Mouse (Mus musculus) limb, embryonic 14.5 days (tissue): ENCODE data around the gene Mmrn2. TPM values are rescaled to one million over a fixed set of nuclear protein-coding genes. Genes with fewer than 3 reads are reported as not detected.
A peak's percentile ranks its signal among the peaks of the same experiment; 100 is the strongest.

Experiments
- ATAC-seq: fragments of 200-750 bp; cut with Nextera tagmentation; 2 replicates; pipeline ENCODE4 v1.8.0; 2017; ENCODE audit warnings: low read depth, moderate number of reproducible peaks, moderate TSS enrichment; ENCODE audit not compliant: low FRiP score
- DNase-seq: peaks from one replicate; pipeline ENCODE4 v3.0.0-alpha.2; 2015; ENCODE audit warnings: low spot score
- H3K27ac ChIP-seq: fragments of 300-500 bp; sonication (generic); replicated peaks from 2 replicates; pipeline ENCODE4 v1.5.1; 2014; ENCODE audit warnings: low read depth, mild to moderate bottlenecking, low read length, moderate library complexity, mixed read lengths
- H3K27me3 ChIP-seq: fragments of 300-500 bp; sonication (generic); 2 replicates; pipeline ENCODE4 v1.6.1; 2014; ENCODE audit warnings: low read length, mixed read lengths; ENCODE audit not compliant: control insufficient read depth, insufficient read depth
- H3K36me3 ChIP-seq: fragments of 300-500 bp; sonication (generic); 2 replicates; pipeline ENCODE4 v1.6.1; 2014; ENCODE audit warnings: mild to moderate bottlenecking, low read length, moderate library complexity, mixed read lengths; ENCODE audit not compliant: control insufficient read depth, insufficient read depth
- H3K4me1 ChIP-seq: fragments of 300-500 bp; sonication (generic); 2 replicates; pipeline ENCODE4 v1.6.1; 2014; ENCODE audit warnings: antibody characterized with exemption, low read length, mixed read lengths; ENCODE audit not compliant: control insufficient read depth, insufficient read depth
- H3K4me2 ChIP-seq: fragments of 300-500 bp; sonication (generic); replicated peaks from 2 replicates; pipeline ENCODE4 v1.6.1; 2014; ENCODE audit warnings: low read depth, mild to moderate bottlenecking, low read length, moderate library complexity; ENCODE audit not compliant: severe bottlenecking
- H3K4me3 ChIP-seq: fragments of 300-500 bp; sonication (generic); replicated peaks from 2 replicates; pipeline ENCODE4 v1.5.1; 2014; ENCODE audit warnings: low read length
- H3K9ac ChIP-seq: fragments of 300-500 bp; sonication (generic); 2 replicates; pipeline ENCODE4 v1.6.1; 2014; ENCODE audit warnings: mild to moderate bottlenecking, low read depth, low read length, moderate library complexity; ENCODE audit not compliant: severe bottlenecking
- H3K9me3 ChIP-seq: fragments of 300-500 bp; sonication (generic); 2 replicates; pipeline ENCODE4 v1.6.1; 2016; ENCODE audit warnings: low read length; ENCODE audit not compliant: control insufficient read depth
- POLR2A ChIP-seq: fragments of 200-500 bp; IDR thresholded peaks from 2 replicates; pipeline ENCODE4 v1.8.0; 2012; ENCODE audit warnings: inconsistent platforms, mild to moderate bottlenecking, moderate library complexity, borderline replicate concordance; ENCODE audit not compliant: insufficient read depth, insufficient read length; ENCODE audit errors: extremely low read depth
- WGBS: fragments of 180-500 bp; shearing (Covaris S2); extraction: QIAGEN DNeasy Blood & Tissue Kit; methylation state at CpG from one replicate; pipeline ENCODE4 v1.1.7; 2014; 5-methylcytosine and 5-hydroxymethylcytosine counted together
- polyA plus RNA-seq, 2 experiments: library from polyadenylated mRNA; depleted of rRNA in 1 of 2; stranded (reverse) in 1 of 2; unstranded in 1 of 2; fragments of >200 nt; fragmentation: Nextera tagmentation in 1 of 2; extraction: Ambion mirVana in 1 of 2; gene quantifications; 2 replicates each; pipeline versions ENCODE4 v1.2.1 to v1.2.3; 2012 to 2014

Gene Mmrn2
- polyA plus RNA-seq, 2 experiments, result 4.5 to 7.7 TPM

DNA sequence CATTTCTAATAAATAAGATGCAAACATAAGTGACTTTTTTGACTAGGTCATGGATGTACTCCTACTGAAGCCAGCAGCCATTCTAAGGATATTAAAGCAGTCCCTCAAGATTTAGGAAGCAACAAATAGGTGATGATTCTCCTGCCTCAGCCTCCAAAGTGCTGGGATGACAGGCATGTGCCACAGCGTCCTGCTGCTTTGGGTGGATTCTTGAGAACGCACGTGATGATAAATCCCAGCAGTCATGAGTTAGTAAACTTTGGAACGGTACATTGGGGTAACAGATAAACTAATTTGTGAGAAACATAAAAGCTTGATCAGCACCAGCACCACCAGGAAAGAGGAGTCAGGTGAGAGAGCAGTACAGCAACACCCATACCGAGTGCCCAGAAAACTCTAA is 75.2 kb downstream of the Mmrn2 start:
- Histone ChIP-seq H3K27me3 (no peaks in the 10 kb centered on the region), H3K9ac (no peak overlapping the region), H3K27ac (no peak overlapping the region), H3K4me3 (no peak overlapping the region), H3K4me1 (peaks cover 17% of the 10 kb centered on the region), H3K9me3 (no peaks in the 10 kb centered on the region), H3K4me2 (no peak overlapping the region), H3K36me3 (peaks cover 33% of the 10 kb centered on the region)
- WGBS, result 96% methylated on average over 5 of the region's 5 CpGs
- TF ChIP-seq POLR2A, result no peak
- no peak for ATAC-seq
- DNase-seq, result no peak

DNA sequence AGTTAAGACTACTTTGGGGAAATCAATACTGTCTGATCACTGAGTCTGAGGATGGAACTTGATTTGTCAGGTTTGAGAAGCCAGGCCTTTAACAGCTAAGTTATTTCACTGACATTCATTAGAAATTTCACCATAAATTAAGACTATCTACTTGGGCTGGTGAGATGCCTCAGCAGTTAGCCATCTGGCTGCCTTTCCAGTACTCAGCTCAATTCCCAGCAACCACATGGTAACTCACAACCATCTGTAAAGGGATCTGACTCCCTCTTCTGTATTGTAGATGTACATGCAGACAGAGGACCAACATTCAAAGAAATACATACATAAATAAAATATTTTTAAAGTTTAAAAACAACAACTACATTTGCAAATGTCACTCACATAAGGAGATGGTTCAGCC is 76.6 kb downstream of the Mmrn2 start:
- no peak for TF ChIP-seq POLR2A
- Histone ChIP-seq H3K9me3 (no peaks in the 10 kb centered on the region), H3K36me3 (peaks cover 22% of the 10 kb centered on the region), H3K27ac (no peak overlapping the region), H3K4me3 (no peak overlapping the region), H3K9ac (no peak overlapping the region), H3K4me2 (no peak overlapping the region), H3K27me3 (no peaks in the 10 kb centered on the region), H3K4me1 (peaks cover 17% of the 10 kb centered on the region)
- ATAC-seq (no peak), DNase-seq (no peak)

DNA sequence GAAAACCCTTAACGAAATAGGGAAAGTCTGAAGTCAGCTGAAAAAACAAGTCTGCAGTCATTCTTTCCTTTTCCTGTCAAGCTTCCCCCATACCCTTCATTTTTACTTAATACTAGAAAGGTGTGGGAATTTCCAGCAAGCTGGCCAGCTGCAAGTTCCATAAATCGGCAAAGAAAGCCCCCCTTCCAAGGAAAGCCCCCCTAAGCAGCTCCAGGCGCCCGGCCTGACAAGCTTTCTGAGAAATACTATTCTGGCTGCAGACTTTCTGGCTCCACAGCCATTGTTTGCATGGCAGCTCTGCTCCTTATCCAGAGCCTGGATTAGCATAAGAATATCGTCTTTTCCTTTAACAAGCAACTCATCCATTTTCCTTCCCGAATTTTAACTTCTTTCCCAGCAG is 78.4 kb downstream of the Mmrn2 start:
- 13% methylated on average over 6 of the region's 6 CpGs for WGBS
- Histone ChIP-seq H3K4me1 (peaks cover 17% of the 10 kb centered on the region), H3K4me2 (no peak overlapping the region), H3K27me3 (no peaks in the 10 kb centered on the region), H3K4me3 (no peak overlapping the region), H3K9me3 (no peaks in the 10 kb centered on the region), H3K27ac (peak overlapping the region; percentile 76), H3K36me3 (peaks cover 18% of the 10 kb centered on the region), H3K9ac (no peak overlapping the region)
- DNase-seq (peak; percentile 66), ATAC-seq (peak; percentile 48)
- TF ChIP-seq POLR2A, result no peak

Other genes starting within 250 kb of the Mmrn2 start
- gene Npy4r, start 223.0 kb upstream of the Mmrn2 start, polyA plus RNA-seq (2012; rRNA removed), result 0.01 and 0.06 TPM in 2 replicates
- gene Npy4r, start 223.0 kb upstream of the Mmrn2 start, polyA plus RNA-seq (2014; fragmentation: Nextera tagmentation; extraction: Ambion mirVana), result 0.06 TPM in 1 of 2 replicates, not detected in the other
- 1.2 and 3.4 TPM in 2 replicates for gene Gprin2, start 173.8 kb upstream of the Mmrn2 start, polyA plus RNA-seq (2012; rRNA removed)
- gene Gprin2, start 173.8 kb upstream of the Mmrn2 start, polyA plus RNA-seq (2014; fragmentation: Nextera tagmentation; extraction: Ambion mirVana), result 0.70 and 0.81 TPM in 2 replicates
- gene Syt15, start 155.9 kb upstream of the Mmrn2 start, polyA plus RNA-seq (2012; rRNA removed), result 0.65 and 0.83 TPM in 2 replicates
- 0.51 and 0.53 TPM in 2 replicates for gene Syt15, start 155.9 kb upstream of the Mmrn2 start, polyA plus RNA-seq (2014; fragmentation: Nextera tagmentation; extraction: Ambion mirVana)
- gene Shld2, start 65.0 kb upstream of the Mmrn2 start, polyA plus RNA-seq (2012; rRNA removed), result 5.1 and 6.7 TPM in 2 replicates
- gene Shld2, start 65.0 kb upstream of the Mmrn2 start, polyA plus RNA-seq (2014; fragmentation: Nextera tagmentation; extraction: Ambion mirVana), result 11.2 and 11.7 TPM in 2 replicates
- 67.1 and 67.3 TPM in 2 replicates for gene Glud1, start 64.7 kb upstream of the Mmrn2 start, polyA plus RNA-seq (2012; rRNA removed)
- gene Glud1, start 64.7 kb upstream of the Mmrn2 start, polyA plus RNA-seq (2014; fragmentation: Nextera tagmentation; extraction: Ambion mirVana), result 81.2 and 93.9 TPM in 2 replicates
- gene Fam25c, start 20.0 kb upstream of the Mmrn2 start, polyA plus RNA-seq (2012; rRNA removed), result 7.1 and 23.5 TPM in 2 replicates
- gene Fam25c, start 20.0 kb upstream of the Mmrn2 start, polyA plus RNA-seq (2014; fragmentation: Nextera tagmentation; extraction: Ambion mirVana), result 30.0 and 45.6 TPM in 2 replicates
- 2.1 and 3.8 TPM in 2 replicates for gene Sncg, start 676 bp upstream of the Mmrn2 start, polyA plus RNA-seq (2012; rRNA removed)
- 3.0 and 3.6 TPM in 2 replicates for gene Sncg, start 676 bp upstream of the Mmrn2 start, polyA plus RNA-seq (2014; fragmentation: Nextera tagmentation; extraction: Ambion mirVana)
- 44.3 TPM in 2 replicates for gene Bmpr1a, start 127.9 kb downstream of the Mmrn2 start, polyA plus RNA-seq (2012; rRNA removed)
- gene Bmpr1a, start 127.9 kb downstream of the Mmrn2 start, polyA plus RNA-seq (2014; fragmentation: Nextera tagmentation; extraction: Ambion mirVana), result 72.1 and 72.4 TPM in 2 replicates
- gene 9230112D13Rik, start 147.3 kb downstream of the Mmrn2 start, polyA plus RNA-seq (2012; rRNA removed), result not detected in 2 replicates
- gene 9230112D13Rik, start 147.3 kb downstream of the Mmrn2 start, polyA plus RNA-seq (2014; fragmentation: Nextera tagmentation; extraction: Ambion mirVana), result not detected in 2 replicates
- 37.7 and 44.1 TPM in 2 replicates for gene Ldb3, start 213.2 kb downstream of the Mmrn2 start, polyA plus RNA-seq (2012; rRNA removed)
- gene Ldb3, start 213.2 kb downstream of the Mmrn2 start, polyA plus RNA-seq (2014; fragmentation: Nextera tagmentation; extraction: Ambion mirVana), result 20.0 and 26.6 TPM in 2 replicates
- gene Opn4, start 224.7 kb downstream of the Mmrn2 start, polyA plus RNA-seq (2012; rRNA removed), result 0.09 and 0.38 TPM in 2 replicates
- 0.25 and 0.50 TPM in 2 replicates for gene Opn4, start 224.7 kb downstream of the Mmrn2 start, polyA plus RNA-seq (2014; fragmentation: Nextera tagmentation; extraction: Ambion mirVana)